ENCODE assay signal across 8 mouse cellular contexts in genomic region chr4:155178981-155179512, GRCm38 (mm10). TPM values are rescaled to one million over a fixed set of nuclear protein-coding genes. Genes with fewer than 3 reads are reported as not detected.
DNase-seq lines count a peak whose midpoint lies in the region; ATAC-seq and TF ChIP-seq lines count a peak whose summit lies in the region.

No protein-coding gene starts in this region.

- peaks cover 35% of the 10 kb centered on the region for H3K4me1 ChIP-seq in spleen, adult 2 months (ENCODE audit: control insufficient read depth, insufficient read depth, insufficient read length)
- peaks cover 30% of the 10 kb centered on the region for H3K4me1 ChIP-seq in forebrain, postnatal 0 days (ENCODE audit: insufficient read depth)
- H3K4me1 ChIP-seq in intestine, embryonic 15.5 days (replicated peaks): peaks cover 65% of the 10 kb centered on the region

- peak; percentile 36 for ATAC-seq in forebrain, postnatal 0 days
- ATAC-seq in intestine, embryonic 15.5 days: 0 out of 2 replicates have a peak, but pooled peaks have one; percentile 19
- peak; percentile 86 for ATAC-seq in megakaryocyte, adult 5-6 weeks (ENCODE audit: poor library complexity, severe bottlenecking)

- H3K9ac ChIP-seq in forebrain, postnatal 0 days: no peak overlapping the region; the same call in 1 of the 2 replicates
- H3K9ac ChIP-seq in intestine, embryonic 15.5 days: no peak overlapping the region

- peak overlapping the region; percentile 65 for H3K27ac ChIP-seq in spleen, adult 2 months (ENCODE audit: insufficient read depth, low read length)
- peak overlapping the region; percentile 75 for H3K27ac ChIP-seq in forebrain, postnatal 0 days (ENCODE audit: low read depth, low read length)
- H3K27ac ChIP-seq in intestine, embryonic 15.5 days: peak overlapping the region; percentile 75

- H3K4me3 ChIP-seq in spleen, adult 2 months (ENCODE audit: extremely low read depth, insufficient read depth, insufficient read length): no peak overlapping the region
- H3K4me3 ChIP-seq in forebrain, postnatal 0 days (ENCODE audit: low read depth, low read length): no peak overlapping the region
- H3K4me3 ChIP-seq in intestine, embryonic 15.5 days (replicated peaks): no peak overlapping the region

- intact Hi-C loops in gastrocnemius, postnatal 36 days (cut with DNase I): no loop called here

- TF ChIP-seq POLR2A in spleen, adult 2 months (IDR thresholded peaks at IDR 0.05; ENCODE audit: low read depth, low read length): no peak

- TF ChIP-seq CTCF in spleen, adult 2 months (IDR thresholded peaks at IDR 0.05; ENCODE audit: extremely low read depth, insufficient read depth, insufficient read length, insufficient replicate concordance): no peak
- TF ChIP-seq CTCF in forebrain, postnatal 0 days (IDR thresholded peaks at IDR 0.05; ENCODE audit: low read depth): no peak

- no peaks in the 10 kb centered on the region for H3K9me3 ChIP-seq in forebrain, postnatal 0 days (ENCODE audit: low read length)
- no peaks in the 10 kb centered on the region for H3K9me3 ChIP-seq in intestine, embryonic 15.5 days

- WGBS in spleen, adult 2 months: 17% methylated on average over 3 of the region's 3 CpGs
- WGBS in forebrain, postnatal 0 days: 34% methylated on average over 3 of the region's 3 CpGs
- WGBS in intestine, embryonic 15.5 days: 22% methylated on average over 3 of the region's 3 CpGs

- no peaks in the 10 kb centered on the region for H3K27me3 ChIP-seq in spleen, adult 2 months (ENCODE audit: control insufficient read depth, insufficient read depth, low read length)
- H3K27me3 ChIP-seq in forebrain, postnatal 0 days (ENCODE audit: insufficient read depth, low read length): no peaks in the 10 kb centered on the region
- H3K27me3 ChIP-seq in intestine, embryonic 15.5 days (replicated peaks): no peaks in the 10 kb centered on the region

- H3K4me2 ChIP-seq in forebrain, postnatal 0 days (ENCODE audit: low read depth): no peak overlapping the region
- peak overlapping the region; percentile 38; the same call in 1 of the 2 replicates for H3K4me2 ChIP-seq in intestine, embryonic 15.5 days (replicated peaks)

- H3K36me3 ChIP-seq in spleen, adult 2 months (ENCODE audit: control insufficient read depth, insufficient read depth, low read length): no peaks in the 10 kb centered on the region
- no peaks in the 10 kb centered on the region for H3K36me3 ChIP-seq in forebrain, postnatal 0 days (ENCODE audit: insufficient read depth)
- no peaks in the 10 kb centered on the region for H3K36me3 ChIP-seq in intestine, embryonic 15.5 days

- DNase-seq in spleen, adult 2 months (ENCODE audit: low read depth in 1 of 2, low spot score in 2 of 2): no peak
- DNase-seq in spleen, postnatal 10 days (ENCODE audit: low spot score in 2 of 2): no peak
- no peak for DNase-seq in forebrain, postnatal 0 days
- no peak for DNase-seq in spleen, postnatal 4 days (ENCODE audit: low spot score in 2 of 2)
- DNase-seq in adrenal gland, adult (ENCODE audit: inconsistent age in 2 of 2, low spot score in 1 of 2): no peak
- no peak for DNase-seq in gastrocnemius, postnatal 36 days

RNA-seq across cellular contexts. Expression of gene Ski, which starts 43.3 kb away (rescaled TPM):
- polyA plus RNA-seq in spleen, adult 2 months (2012; rRNA removed): 32.2 and 40.6 TPM in 2 replicates
- 66.9 and 68.7 TPM in 2 replicates for total RNA-seq in forebrain, postnatal 0 days (2014; rRNA removed)
- 11.7 and 12.2 TPM in 2 replicates for polyA plus RNA-seq in forebrain, postnatal 0 days (2015; fragmentation: Nextera tagmentation; extraction: Ambion mirVana)
- polyA plus RNA-seq in intestine, embryonic 15.5 days (2015; fragmentation: Nextera tagmentation; extraction: Ambion mirVana): 13.3 and 13.8 TPM in 2 replicates
- 41.5 and 42.9 TPM in 2 replicates for total RNA-seq in megakaryocyte, adult 5-6 weeks (2015)
- 12.4 and 13.3 TPM in 2 replicates for total RNA-seq in megakaryocyte, adult 5-6 weeks (2017)
- total RNA-seq in gastrocnemius, postnatal 36 days (2021): 10 to 100 TPM; 28.7 to 30.2 TPM

Comparison
In these comparisons a context has a peak if more than half of its experiments do, and no peak if none do; other contexts are left out.
1. ATAC-seq: peak in every context shown above with its lines; median percentile 86 in megakaryocyte, adult 5-6 weeks; 36 in forebrain, postnatal 0 days; 19 in intestine, embryonic 15.5 days.